Mouse (Mus musculus): ENCODE data around the gene Psen2.

DNA sequence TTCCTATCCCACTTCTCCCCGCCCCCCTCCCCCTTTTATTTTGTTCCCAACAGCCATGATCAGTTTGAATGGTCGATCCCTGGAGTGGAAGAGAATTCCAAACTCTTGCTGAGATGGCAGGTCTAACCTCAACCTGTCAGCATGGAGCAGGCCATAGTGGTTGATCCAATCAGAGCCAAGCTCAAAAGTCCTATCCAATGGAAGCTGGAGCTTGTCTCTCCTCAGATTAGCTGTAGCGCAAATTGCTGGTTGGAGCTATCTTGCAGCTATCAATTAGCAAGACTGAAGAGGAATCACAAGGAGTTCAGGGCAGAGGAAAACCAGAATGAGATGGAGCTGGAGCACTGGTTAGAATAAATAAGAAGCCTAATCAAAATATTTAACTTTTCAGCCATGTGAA lies 54.9 kb downstream of the Psen2 start:
- TF ChIP-seq MAFK (IDR thresholded peaks at IDR 0.05; ENCODE audit: insufficient read depth, low read depth, low read length) = no peak
- TF ChIP-seq ZNF384 (IDR thresholded peaks at IDR 0.05; ENCODE audit: low read depth, low read length) = no peak
- TF ChIP-seq HCFC1 (IDR thresholded peaks at IDR 0.05; ENCODE audit: borderline replicate concordance, insufficient read depth, low read length) = no peak
- TF ChIP-seq ZC3H11A (IDR thresholded peaks at IDR 0.05; ENCODE audit: borderline replicate concordance, low read depth, low read length) = no peak

Measured in ES-E14 (cell line).